ENCODE assay signal across 11 mouse cellular contexts in the genomic region with DNA sequence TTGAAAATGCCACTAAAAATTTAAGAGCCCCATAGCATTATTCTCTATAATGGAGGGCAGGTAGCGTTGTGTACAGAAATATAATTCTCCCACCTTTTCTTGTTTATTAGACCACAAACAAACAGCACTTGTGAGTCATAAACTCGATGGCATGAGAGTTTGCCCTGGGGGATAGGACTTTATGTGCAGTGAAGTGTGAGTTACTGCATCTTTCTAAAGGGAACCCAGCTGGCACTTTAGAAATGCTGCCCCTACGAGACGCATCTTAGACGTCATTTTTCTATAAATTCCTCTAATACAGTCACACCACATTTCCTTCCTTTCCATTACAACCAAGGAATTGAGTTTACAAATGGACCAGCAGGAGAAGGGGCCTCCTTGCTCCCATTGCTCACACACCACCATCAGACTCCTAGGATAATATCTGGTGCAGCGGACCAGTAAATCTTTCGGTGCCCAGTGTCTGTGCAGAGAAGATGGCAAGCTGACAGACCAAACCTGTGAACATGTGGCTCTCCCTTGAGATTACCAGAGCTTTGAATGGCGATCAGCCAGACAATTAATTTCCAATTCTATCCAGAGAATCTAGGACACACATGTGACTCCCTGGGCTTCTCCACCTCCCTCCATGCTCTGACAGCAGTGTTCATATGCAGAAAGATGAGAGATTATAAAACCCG.
DNase-seq lines count a peak whose midpoint lies in the region; ATAC-seq and TF ChIP-seq lines count a peak whose summit lies in the region.
"Had no signal": no experiment of that assay in that cellular context is flagged by ENCODE, and none has a peak within 500 bp of the region (broad histone marks: within the 10 kb centered on the region; RNA-seq: fewer than 3 reads in every experiment).

No protein-coding gene starts in this region.

- H3K27ac ChIP-seq in forebrain, embryonic 13.5 days: peak overlapping the region; percentile 54
- H3K27ac ChIP-seq in hindbrain, embryonic 15.5 days (replicated peaks): peak overlapping the region; percentile 5
- no peak overlapping the region for H3K27ac ChIP-seq in layer of hippocampus, adult 2 months
- H3K27ac ChIP-seq: limb, embryonic 10.5 days had no signal

- H3K4me2 ChIP-seq in forebrain, embryonic 13.5 days: no peak overlapping the region; the same call in 1 of the 2 replicates
- no peak overlapping the region for H3K4me2 ChIP-seq in hindbrain, embryonic 15.5 days

- H3K4me3 ChIP-seq in forebrain, embryonic 13.5 days: no peak overlapping the region
- H3K4me3 ChIP-seq in hindbrain, embryonic 15.5 days: no peak overlapping the region
- no peak overlapping the region for H3K4me3 ChIP-seq in layer of hippocampus, adult 2 months
- H3K4me3 ChIP-seq: limb, embryonic 10.5 days; megakaryocyte, embryonic 14.5 days had no signal

- peak; percentile 66 for DNase-seq in left cerebral cortex, postnatal 4 days
- DNase-seq in left cerebral cortex, adult 11 months (ENCODE audit: low spot score): no peak
- DNase-seq in retina, postnatal 1 day: peak; percentile 91
- no peak for DNase-seq in spleen, adult 18-20 months
- no peak for DNase-seq in layer of hippocampus, adult 2 months (ENCODE audit: low spot score in 2 of 2)
- DNase-seq: layer of hippocampus, adult 9-11 months; liver, postnatal 0 days had no signal

- peak; percentile 23; the same call in 1 of the 2 replicates for ATAC-seq in forebrain, embryonic 13.5 days
- peak; percentile 40; the same call in 1 of the 2 replicates for ATAC-seq in hindbrain, embryonic 15.5 days (ENCODE audit: low FRiP score, low read depth)
- ATAC-seq: liver, postnatal 0 days had no signal

- peaks cover 63% of the 10 kb centered on the region for H3K4me1 ChIP-seq in forebrain, embryonic 13.5 days
- peaks cover 60% of the 10 kb centered on the region for H3K4me1 ChIP-seq in hindbrain, embryonic 15.5 days (replicated peaks)
- H3K4me1 ChIP-seq: megakaryocyte, embryonic 14.5 days had no signal

- WGBS in forebrain, embryonic 13.5 days: 56% methylated on average over 9 of the region's 9 CpGs
- WGBS in hindbrain, embryonic 15.5 days: 37% methylated on average over 9 of the region's 9 CpGs

- no peak overlapping the region for H3K9ac ChIP-seq in forebrain, embryonic 13.5 days
- no peak overlapping the region for H3K9ac ChIP-seq in hindbrain, embryonic 15.5 days
- H3K9ac ChIP-seq: liver, postnatal 0 days had no signal

- intact Hi-C loops in left cerebral cortex, postnatal 4 days (cut with DNase I): no loop called here

- no peak for TF ChIP-seq CTCF in layer of hippocampus, adult 2 months (conservative IDR thresholded peaks at IDR 0.05)

- H3K36me3 ChIP-seq in forebrain, embryonic 13.5 days (ENCODE audit: poor library complexity, severe bottlenecking): peaks cover 12% of the 10 kb centered on the region
- peaks cover 8% of the 10 kb centered on the region for H3K36me3 ChIP-seq in hindbrain, embryonic 15.5 days

- no peaks in the 10 kb centered on the region for H3K9me3 ChIP-seq in forebrain, embryonic 13.5 days (replicated peaks)
- H3K9me3 ChIP-seq in hindbrain, embryonic 15.5 days: no peaks in the 10 kb centered on the region
- H3K9me3 ChIP-seq: limb, embryonic 10.5 days had no signal

- H3K27me3 ChIP-seq in forebrain, embryonic 13.5 days: no peaks in the 10 kb centered on the region
- no peaks in the 10 kb centered on the region for H3K27me3 ChIP-seq in hindbrain, embryonic 15.5 days
- H3K27me3 ChIP-seq: megakaryocyte, embryonic 14.5 days had no signal

Comparison
In these comparisons a context has a peak if more than half of its experiments do, and no peak if none do; other contexts are left out.
1. DNase-seq: peak in left cerebral cortex, postnatal 4 days (single experiment) and retina, postnatal 1 day (single experiment); none in left cerebral cortex, adult 11 months (single experiment), spleen, adult 18-20 months (0 of 2) and layer of hippocampus, adult 2 months (0 of 2).